Mouse (Mus musculus): Measurements from ENCODE around the gene Hoxb2. TPM values are rescaled to one million over a fixed set of nuclear protein-coding genes. Genes with fewer than 3 reads are reported as not detected.

The Hoxb2 gene
- polyA plus RNA-seq, 1 experiment from 2014 or later = 3.7 TPM

DNA sequence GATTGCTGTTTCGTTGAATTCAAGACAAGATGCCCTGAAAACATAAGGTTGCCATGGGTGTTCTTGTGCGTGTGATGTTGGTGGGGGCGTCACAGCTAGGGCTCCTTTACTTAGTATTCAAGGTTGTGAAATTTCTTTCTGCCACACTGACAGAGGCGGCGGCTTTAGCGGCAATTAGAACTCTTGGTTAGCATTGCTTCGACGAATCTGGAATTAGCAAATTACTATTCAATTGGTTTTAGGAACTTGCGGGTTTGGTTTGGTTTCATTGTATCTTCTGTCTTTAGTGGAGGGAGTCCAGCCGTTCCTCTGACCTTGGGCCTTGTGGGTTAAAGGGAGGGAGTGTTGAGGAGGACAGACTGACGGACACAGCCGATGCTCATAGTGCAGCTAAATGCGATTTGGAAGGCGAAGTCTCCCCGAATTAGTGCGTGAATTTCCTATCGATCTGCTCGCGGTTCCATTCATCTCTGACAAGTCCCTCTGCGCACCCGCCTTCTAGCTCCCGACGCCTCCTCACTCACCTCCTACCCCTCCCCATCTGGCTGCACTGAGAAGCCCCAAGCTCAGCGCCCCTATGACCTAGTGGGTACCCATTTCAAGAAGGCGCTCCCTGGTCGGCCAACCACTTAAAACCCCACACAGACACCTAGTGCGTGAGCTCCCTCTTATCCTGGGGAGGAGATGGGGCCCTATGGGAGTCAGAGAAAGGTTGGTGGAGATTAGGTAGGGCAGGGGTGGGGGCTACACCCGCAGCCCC is 32.5 kb upstream of the Hoxb2 start, which contains the start of gene Hoxb4:
Hoxb4 (plus strand) TSS at position 660 of the 760 bp plus-strand sequence.
- H3K27me3 ChIP-seq = peaks cover 100% of the 10 kb centered on the region
- peak within 1 kb of the TSS; percentile 49 for H3K9ac ChIP-seq
- peak within 1 kb of the TSS; percentile 80 for H3K27ac ChIP-seq
- no peaks in the 10 kb centered on the region for H3K36me3 ChIP-seq
- H3K4me1 ChIP-seq (replicated peaks) = peaks cover 13% of the 10 kb centered on the region
- H3K9me3 ChIP-seq (replicated peaks) = no peaks in the 10 kb centered on the region
- peak within 1 kb of the TSS; percentile 49 for H3K4me3 ChIP-seq
- no peak for ATAC-seq (replicated peaks; ENCODE audit: insufficient number of reproducible peaks, insufficient read depth, low FRiP score, low read depth)
- WGBS = 6% methylated on average over 28 of the region's 28 CpGs
- peak within 1 kb of the TSS; percentile 61 for H3K4me2 ChIP-seq

DNA sequence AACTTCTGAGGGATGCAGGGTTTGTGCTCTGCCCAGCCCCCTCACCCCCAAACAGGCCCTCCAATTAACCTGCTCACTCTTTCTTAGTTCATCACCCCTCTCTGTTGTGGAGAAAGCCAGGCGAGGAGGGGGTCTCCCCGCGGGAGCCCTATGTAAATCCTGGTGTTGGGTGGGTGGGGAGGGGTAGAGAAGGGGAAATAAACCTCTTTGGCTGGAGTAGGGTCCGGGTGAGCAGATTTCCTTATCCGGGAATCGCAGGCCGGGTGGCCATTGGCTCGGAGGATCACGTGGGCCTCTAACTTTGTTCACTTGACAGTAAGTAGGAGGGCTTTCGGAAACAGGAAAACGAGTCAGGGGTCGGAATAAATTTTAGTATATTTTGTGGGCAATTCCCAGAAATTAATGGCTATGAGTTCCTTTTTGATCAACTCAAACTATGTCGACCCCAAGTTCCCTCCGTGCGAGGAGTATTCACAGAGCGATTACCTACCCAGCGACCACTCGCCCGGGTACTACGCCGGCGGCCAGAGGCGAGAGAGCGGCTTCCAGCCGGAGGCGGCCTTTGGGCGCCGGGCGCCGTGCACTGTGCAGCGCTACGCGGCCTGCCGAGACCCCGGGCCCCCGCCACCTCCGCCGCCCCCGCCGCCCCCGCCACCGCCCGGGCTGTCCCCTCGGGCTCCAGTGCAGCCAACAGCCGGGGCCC is 31.8 kb upstream of the Hoxb2 start:
- H3K4me1 ChIP-seq (replicated peaks) = peaks cover 13% of the 10 kb centered on the region
- H3K27me3 ChIP-seq = peaks cover 100% of the 10 kb centered on the region
- ATAC-seq (replicated peaks; ENCODE audit: insufficient number of reproducible peaks, insufficient read depth, low FRiP score, low read depth) = peak; percentile 52; the same call in 1 of the 2 replicates

DNA sequence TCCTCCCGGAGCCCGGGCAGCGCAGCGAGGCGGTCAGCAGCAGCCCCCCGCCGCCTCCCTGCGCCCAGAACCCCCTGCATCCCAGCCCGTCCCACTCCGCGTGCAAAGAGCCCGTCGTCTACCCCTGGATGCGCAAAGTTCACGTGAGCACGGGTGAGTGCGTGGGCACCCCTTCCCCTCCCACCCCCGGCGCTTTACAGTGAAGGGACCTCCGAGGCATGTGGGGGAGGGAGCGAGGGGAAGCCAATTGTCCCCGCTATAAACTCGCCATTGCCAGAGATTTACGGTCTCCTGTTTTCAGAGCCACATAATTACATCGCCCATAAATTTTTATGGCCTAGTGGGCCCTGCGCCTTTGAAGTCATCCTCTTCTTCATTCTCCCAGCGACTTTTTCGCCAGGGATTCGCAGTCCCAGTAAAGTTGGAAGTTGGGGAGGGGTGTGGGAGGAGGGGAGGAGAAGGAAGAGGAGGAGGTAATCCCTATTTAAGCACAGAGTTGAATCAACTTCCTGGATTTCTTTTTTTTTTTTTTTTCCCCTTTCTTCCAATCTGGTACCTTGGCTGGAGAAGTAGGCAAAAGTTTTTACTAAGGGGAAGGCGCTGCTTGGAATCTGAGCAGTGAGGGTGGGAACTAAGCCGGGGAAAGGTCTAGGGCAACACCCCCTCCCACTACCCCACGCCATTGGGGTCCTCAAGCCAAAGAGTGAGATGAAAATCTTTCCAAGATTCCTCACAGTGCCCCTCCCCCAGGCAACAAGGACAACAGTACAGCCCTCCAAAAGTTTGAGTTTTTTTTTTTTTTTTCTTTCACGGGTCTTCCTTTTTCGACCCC is 31.0 kb upstream of the Hoxb2 start:
- 1% methylated on average over 34 of the region's 34 CpGs for WGBS
- H3K4me2 ChIP-seq = peak overlapping the region; percentile 61
- ATAC-seq (replicated peaks; ENCODE audit: insufficient number of reproducible peaks, insufficient read depth, low FRiP score, low read depth) = peak; percentile 9; the same call in 1 of the 2 replicates
- H3K36me3 ChIP-seq = no peaks in the 10 kb centered on the region
- H3K9ac ChIP-seq = peak overlapping the region; percentile 48
- peaks cover 100% of the 10 kb centered on the region for H3K27me3 ChIP-seq
- H3K27ac ChIP-seq = peak overlapping the region; percentile 80
- peaks cover 13% of the 10 kb centered on the region for H3K4me1 ChIP-seq (replicated peaks)
- no peaks in the 10 kb centered on the region for H3K9me3 ChIP-seq (replicated peaks)
- H3K4me3 ChIP-seq = peak overlapping the region; percentile 49

More for the DNA sequence above, 31.8 kb upstream of the Hoxb2 start:
- Histone ChIP-seq H3K36me3 (no peaks in the 10 kb centered on the region), H3K9me3 (replicated peaks) (no peaks in the 10 kb centered on the region), H3K27ac (peak overlapping the region; percentile 80), H3K4me3 (peak overlapping the region; percentile 49), H3K9ac (peak overlapping the region; percentile 49), H3K4me2 (peak overlapping the region; percentile 61)
- under 1% methylated on average over 41 of the region's 45 CpGs for WGBS

DNA sequence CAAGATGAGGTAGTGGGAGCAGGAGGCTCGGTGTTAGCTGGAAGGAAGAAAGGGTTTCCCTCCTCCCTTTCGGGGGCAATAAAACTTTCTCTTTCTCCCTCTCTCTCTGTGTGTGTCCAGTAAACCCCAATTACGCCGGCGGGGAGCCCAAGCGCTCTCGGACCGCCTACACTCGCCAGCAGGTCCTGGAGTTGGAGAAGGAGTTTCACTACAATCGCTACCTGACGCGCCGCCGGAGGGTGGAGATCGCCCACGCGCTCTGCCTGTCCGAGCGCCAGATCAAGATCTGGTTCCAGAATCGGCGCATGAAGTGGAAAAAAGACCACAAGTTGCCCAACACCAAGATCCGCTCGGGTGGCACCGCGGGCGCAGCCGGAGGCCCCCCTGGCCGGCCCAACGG is 30.4 kb upstream of the Hoxb2 start:
- Histone ChIP-seq H3K4me2 (peak overlapping the region; percentile 61), H3K4me3 (peak overlapping the region; percentile 49), H3K36me3 (no peaks in the 10 kb centered on the region), H3K9ac (peak overlapping the region; percentile 26; the same call in 1 of the 2 replicates), H3K4me1 (replicated peaks) (peaks cover 13% of the 10 kb centered on the region), H3K27me3 (peaks cover 100% of the 10 kb centered on the region), H3K9me3 (replicated peaks) (no peaks in the 10 kb centered on the region), H3K27ac (peak overlapping the region; percentile 80)
- 3% methylated on average over 29 of the region's 29 CpGs for WGBS
- no peak; the same call in 1 of the 2 replicates for ATAC-seq (replicated peaks; ENCODE audit: insufficient number of reproducible peaks, insufficient read depth, low FRiP score, low read depth)

DNA sequence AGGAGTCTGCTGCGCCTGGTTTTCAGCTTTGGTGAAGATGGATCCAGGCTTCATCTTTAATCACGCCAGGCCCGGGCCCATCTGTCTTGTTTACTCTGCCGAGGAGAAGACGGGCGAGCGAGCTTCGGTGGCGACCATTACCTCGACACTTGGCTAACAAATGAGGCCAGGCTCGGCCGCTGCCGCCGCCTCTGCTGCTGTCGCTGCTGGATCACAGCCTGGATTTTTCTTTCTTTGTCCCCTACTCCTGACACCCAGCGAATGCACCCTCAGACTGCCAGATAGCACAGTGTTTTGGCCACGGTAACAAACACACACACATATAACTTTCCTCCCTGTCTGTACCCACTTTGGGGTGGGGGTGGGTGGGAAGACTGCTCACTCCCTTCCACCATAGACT is 29.6 kb upstream of the Hoxb2 start:
- no peaks in the 10 kb centered on the region for H3K9me3 ChIP-seq (replicated peaks)
- no peak overlapping the region for H3K9ac ChIP-seq
- H3K4me3 ChIP-seq = peak overlapping the region; percentile 13; the same call in 1 of the 2 replicates
- H3K27ac ChIP-seq = peak overlapping the region; percentile 80; the same call in 1 of the 2 replicates
- no peaks in the 10 kb centered on the region for H3K36me3 ChIP-seq
- peaks cover 100% of the 10 kb centered on the region for H3K27me3 ChIP-seq
- 25% methylated on average over 17 of the region's 17 CpGs for WGBS
- no peak for ATAC-seq (replicated peaks; ENCODE audit: insufficient number of reproducible peaks, insufficient read depth, low FRiP score, low read depth)
- peaks cover 13% of the 10 kb centered on the region for H3K4me1 ChIP-seq (replicated peaks)
- H3K4me2 ChIP-seq = peak overlapping the region; percentile 61; the same call in 1 of the 2 replicates

DNA sequence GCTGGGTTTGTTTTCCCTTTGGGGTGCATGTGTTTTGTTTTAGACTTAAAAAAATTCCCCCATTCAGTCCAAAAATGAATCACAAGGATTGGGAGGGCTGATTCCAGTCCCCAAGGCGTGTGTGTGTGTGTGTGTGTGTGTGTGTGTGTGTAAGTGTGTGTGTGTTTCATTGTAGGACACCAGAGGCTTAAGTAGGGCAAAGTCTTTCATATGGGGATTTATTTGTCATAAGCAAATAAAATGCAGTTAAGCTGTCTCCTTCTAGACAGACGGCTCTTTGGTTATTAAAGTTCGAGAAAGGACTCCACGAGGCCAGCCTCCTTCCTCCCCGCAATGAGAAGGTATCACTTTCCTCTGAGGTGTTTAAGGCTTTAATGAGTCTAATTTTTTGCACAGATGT is 28.5 kb upstream of the Hoxb2 start:
- no peak for ATAC-seq (replicated peaks; ENCODE audit: insufficient number of reproducible peaks, insufficient read depth, low FRiP score, low read depth)
- Histone ChIP-seq H3K9me3 (replicated peaks) (no peaks in the 10 kb centered on the region), H3K4me1 (replicated peaks) (peaks cover 15% of the 10 kb centered on the region), H3K4me2 (no peak overlapping the region), H3K27ac (no peak overlapping the region), H3K4me3 (no peak overlapping the region), H3K36me3 (no peaks in the 10 kb centered on the region), H3K27me3 (peaks cover 100% of the 10 kb centered on the region), H3K9ac (no peak overlapping the region)
- WGBS = 36% methylated on average over 5 of the region's 5 CpGs

DNA sequence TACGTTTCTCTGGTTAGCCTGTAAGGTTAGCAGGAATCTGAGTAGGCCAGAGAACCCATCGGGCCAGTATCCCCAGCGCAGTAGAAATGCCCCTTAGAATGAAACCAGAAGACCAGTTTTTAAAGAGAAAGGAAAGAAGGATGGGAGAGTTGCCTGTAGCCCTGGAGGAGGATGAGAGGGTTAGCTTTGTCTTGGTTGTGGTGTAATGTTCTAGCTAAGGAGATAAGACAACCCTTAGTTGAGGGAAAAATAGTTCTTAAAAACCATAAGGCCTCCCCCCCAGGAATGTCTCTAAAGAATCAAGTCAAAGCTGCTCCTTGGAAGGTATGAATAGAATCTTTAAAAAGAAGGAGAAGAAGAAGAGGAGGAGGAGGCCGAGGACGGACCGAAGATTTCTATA is 27.6 kb upstream of the Hoxb2 start:
- Histone ChIP-seq H3K9me3 (replicated peaks) (no peaks in the 10 kb centered on the region), H3K4me1 (replicated peaks) (peaks cover 15% of the 10 kb centered on the region), H3K36me3 (no peaks in the 10 kb centered on the region), H3K4me3 (no peak overlapping the region), H3K27me3 (peaks cover 100% of the 10 kb centered on the region), H3K27ac (no peak overlapping the region), H3K9ac (no peak overlapping the region), H3K4me2 (no peak overlapping the region)
- WGBS = 26% methylated on average over 6 of the region's 6 CpGs
- ATAC-seq (replicated peaks; ENCODE audit: insufficient number of reproducible peaks, insufficient read depth, low FRiP score, low read depth) = no peak

DNA sequence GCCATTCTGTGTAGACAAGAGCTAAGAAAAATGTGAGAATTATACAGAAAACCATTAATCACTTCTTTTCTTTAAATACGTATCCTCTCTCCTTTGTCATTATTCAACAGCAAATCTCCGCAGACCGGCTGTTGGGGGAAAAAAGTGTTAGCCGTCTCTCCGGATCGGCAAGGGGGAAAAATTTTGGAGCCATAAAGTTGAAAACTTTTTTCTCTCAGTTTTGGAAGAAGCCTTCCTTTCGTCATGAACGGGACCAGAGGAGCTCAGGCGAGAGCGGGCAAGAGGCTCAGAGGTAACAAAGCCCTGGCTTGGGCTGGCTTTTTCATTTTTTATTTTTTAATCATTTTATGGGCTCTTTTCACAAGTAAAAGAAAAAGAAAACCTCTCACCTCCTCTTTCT is 27.2 kb upstream of the Hoxb2 start, which contains the start of gene Hoxb3:
Hoxb3 (plus strand) TSS at position 173 of the 400 bp plus-strand sequence.
- peak within 1 kb of the TSS; percentile 2; the same call in 1 of the 2 replicates for H3K4me3 ChIP-seq
- 28% methylated on average over 10 of the region's 10 CpGs for WGBS
- peak within 1 kb of the TSS; percentile 14; the same call in 1 of the 2 replicates for H3K4me2 ChIP-seq

DNA sequence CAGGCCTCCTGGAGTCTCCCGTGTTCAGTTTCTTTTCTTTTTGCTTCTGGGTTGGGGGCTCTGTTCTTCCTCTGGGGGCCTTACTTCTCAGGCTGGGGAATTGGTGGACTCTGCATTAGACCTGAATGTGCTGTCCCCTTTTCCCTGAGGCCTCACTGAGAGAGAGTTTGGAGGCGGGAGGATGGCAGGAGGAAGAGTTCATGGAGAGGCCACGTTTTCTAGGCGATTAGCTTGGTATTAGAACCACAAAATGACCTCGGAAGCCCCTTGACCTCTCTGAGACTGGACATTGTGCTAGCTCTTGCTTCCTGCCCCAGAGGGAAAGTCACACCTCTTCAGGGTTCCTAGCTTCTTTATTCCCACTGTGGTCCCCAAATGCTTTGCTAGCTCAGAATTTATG is 26.2 kb upstream of the Hoxb2 start:
- no peak overlapping the region for H3K9ac ChIP-seq
- ATAC-seq (replicated peaks; ENCODE audit: insufficient number of reproducible peaks, insufficient read depth, low FRiP score, low read depth) = no peak

More for the DNA sequence above, 27.2 kb upstream of the Hoxb2 start, which contains the start of gene Hoxb3:
- H3K27ac ChIP-seq = peak within 1 kb of the TSS; percentile 4; the same call in 1 of the 2 replicates
- no peak for ATAC-seq (replicated peaks; ENCODE audit: insufficient number of reproducible peaks, insufficient read depth, low FRiP score, low read depth)
- H3K9me3 ChIP-seq (replicated peaks) = no peaks in the 10 kb centered on the region
- peaks cover 13% of the 10 kb centered on the region for H3K4me1 ChIP-seq (replicated peaks)
- no peak within 1 kb of the TSS for H3K9ac ChIP-seq
- H3K36me3 ChIP-seq = no peaks in the 10 kb centered on the region
- H3K27me3 ChIP-seq = peaks cover 100% of the 10 kb centered on the region

DNA sequence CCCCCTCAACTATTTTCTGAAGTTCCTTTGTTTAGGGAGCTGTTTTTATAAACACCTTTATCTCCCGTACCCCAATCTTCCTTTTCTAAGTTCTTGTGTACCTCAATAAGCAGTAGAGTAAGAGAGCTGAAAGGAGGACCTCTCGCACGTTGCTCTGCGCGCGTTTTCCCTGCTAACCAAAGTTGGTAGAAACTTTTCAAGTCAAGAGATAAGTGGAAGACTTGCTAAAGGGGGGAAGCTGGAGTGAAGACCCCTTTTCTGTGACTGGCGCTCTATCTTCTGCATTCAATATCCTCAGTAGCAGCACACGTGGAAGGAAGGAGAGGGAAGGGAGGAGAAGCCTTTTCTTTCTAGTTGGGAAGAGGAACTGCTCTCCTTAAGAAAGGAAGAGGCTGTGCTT is 25.4 kb upstream of the Hoxb2 start:
- WGBS = 23% methylated on average over 8 of the region's 8 CpGs
- Histone ChIP-seq H3K27ac (no peak overlapping the region; the same call in 1 of the 2 replicates), H3K4me2 (no peak overlapping the region), H3K9ac (no peak overlapping the region), H3K4me1 (replicated peaks) (peaks cover 4% of the 10 kb centered on the region; the same call in 1 of the 2 replicates), H3K9me3 (replicated peaks) (no peaks in the 10 kb centered on the region), H3K36me3 (no peaks in the 10 kb centered on the region), H3K4me3 (no peak overlapping the region; the same call in 1 of the 2 replicates), H3K27me3 (peaks cover 100% of the 10 kb centered on the region)
- no peak for ATAC-seq (replicated peaks; ENCODE audit: insufficient number of reproducible peaks, insufficient read depth, low FRiP score, low read depth)

More for the DNA sequence above, 26.2 kb upstream of the Hoxb2 start:
- H3K4me2 ChIP-seq = peak overlapping the region; percentile 14; the same call in 1 of the 2 replicates
- H3K9me3 ChIP-seq (replicated peaks) = no peaks in the 10 kb centered on the region
- peak overlapping the region; percentile 2; the same call in 1 of the 2 replicates for H3K4me3 ChIP-seq
- H3K27me3 ChIP-seq = peaks cover 100% of the 10 kb centered on the region
- no peaks in the 10 kb centered on the region for H3K36me3 ChIP-seq
- WGBS = 19% methylated on average over 5 of the region's 5 CpGs
- H3K4me1 ChIP-seq (replicated peaks) = peaks cover 7% of the 10 kb centered on the region
- peak overlapping the region; percentile 4; the same call in 1 of the 2 replicates for H3K27ac ChIP-seq
